Mouse (Mus musculus): ENCODE data around the gene Olfr390. TPM values are rescaled to one million over a fixed set of nuclear protein-coding genes. Genes with fewer than 3 reads are reported as not detected.

Gene Olfr390
- polyA plus RNA-seq (2015; fragmentation: Nextera tagmentation; extraction: Ambion mirVana), result not detected in 2 replicates

GRCm38 (mm10) chr11:73782664-73783063, at the start of gene Olfr390:
Gene Olfr390 (plus strand): TSS chr11:73782964.
- Histone ChIP-seq H3K9ac (ENCODE audit: low read length) (no peak within 1 kb of the TSS), H3K36me3 (ENCODE audit: control insufficient read depth, insufficient read depth, low read length) (no peaks in the 10 kb centered on the region), H3K4me3 (replicated peaks; ENCODE audit: low read length) (no peak within 1 kb of the TSS), H3K27me3 (ENCODE audit: control insufficient read depth, insufficient read depth, low read length) (no peaks in the 10 kb centered on the region), H3K27ac (ENCODE audit: low read length) (no peak within 1 kb of the TSS), H3K4me2 (ENCODE audit: low read depth, low read length) (no peak within 1 kb of the TSS), H3K4me1 (ENCODE audit: control insufficient read depth, insufficient read depth, low read length) (no peaks in the 10 kb centered on the region), H3K9me3 (replicated peaks; ENCODE audit: control insufficient read depth, low read length) (no peaks in the 10 kb centered on the region)
- ATAC-seq (ENCODE audit: insufficient read depth, low FRiP score), result no peak
- WGBS, result 55% methylated on average over 1 of the region's 1 CpGs

DNA sequence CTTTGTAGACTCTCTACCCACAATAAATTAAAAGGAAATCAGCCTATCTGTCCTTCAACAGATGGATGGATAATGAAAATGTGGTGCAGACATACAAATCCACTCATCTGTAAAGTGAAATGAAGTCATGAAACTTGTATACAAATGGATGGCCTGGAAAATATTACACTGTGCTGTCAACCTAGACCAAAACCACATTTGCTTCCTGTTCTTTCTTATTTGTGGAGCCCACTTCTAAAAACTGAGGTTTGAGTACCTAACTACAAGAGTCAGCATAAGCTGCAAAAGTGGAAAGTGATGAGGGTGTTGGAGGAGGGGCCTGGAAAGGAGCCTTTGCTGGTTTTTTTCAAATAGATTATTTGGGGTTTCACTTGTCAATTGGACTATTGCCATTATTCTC, 23.6 kb upstream of the Olfr390 start:
- no peak overlapping the region for H3K9ac ChIP-seq (ENCODE audit: low read length)
- H3K4me1 ChIP-seq (ENCODE audit: control insufficient read depth, insufficient read depth, low read length), result no peaks in the 10 kb centered on the region
- no peak for ATAC-seq (ENCODE audit: insufficient read depth, low FRiP score)
- H3K27me3 ChIP-seq (ENCODE audit: control insufficient read depth, insufficient read depth, low read length), result no peaks in the 10 kb centered on the region
- no peak overlapping the region for H3K27ac ChIP-seq (ENCODE audit: low read length)
- H3K4me2 ChIP-seq (ENCODE audit: low read depth, low read length), result no peak overlapping the region
- no peaks in the 10 kb centered on the region for H3K36me3 ChIP-seq (ENCODE audit: control insufficient read depth, insufficient read depth, low read length)
- H3K4me3 ChIP-seq (replicated peaks; ENCODE audit: low read length), result no peak overlapping the region
- no peaks in the 10 kb centered on the region for H3K9me3 ChIP-seq (replicated peaks; ENCODE audit: control insufficient read depth, low read length)

GRCm38 (mm10) chr11:73780613-73781012, 2.2 kb upstream of the Olfr390 start, which contains the start of gene Olfr389:
Gene Olfr389 (minus strand): TSS chr11:73780713.
- H3K27me3 ChIP-seq (ENCODE audit: control insufficient read depth, insufficient read depth, low read length), result no peaks in the 10 kb centered on the region
- no peak within 1 kb of the TSS for H3K27ac ChIP-seq (ENCODE audit: low read length)
- H3K4me2 ChIP-seq (ENCODE audit: low read depth, low read length), result no peak within 1 kb of the TSS
- H3K9ac ChIP-seq (ENCODE audit: low read length), result no peak within 1 kb of the TSS
- WGBS, result 87% methylated on average over 1 of the region's 1 CpGs
- no peak for ATAC-seq (ENCODE audit: insufficient read depth, low FRiP score)
- H3K4me3 ChIP-seq (replicated peaks; ENCODE audit: low read length), result no peak within 1 kb of the TSS
- no peaks in the 10 kb centered on the region for H3K4me1 ChIP-seq (ENCODE audit: control insufficient read depth, insufficient read depth, low read length)
- H3K9me3 ChIP-seq (replicated peaks; ENCODE audit: control insufficient read depth, low read length), result no peaks in the 10 kb centered on the region
- H3K36me3 ChIP-seq (ENCODE audit: control insufficient read depth, insufficient read depth, low read length), result no peaks in the 10 kb centered on the region

DNA sequence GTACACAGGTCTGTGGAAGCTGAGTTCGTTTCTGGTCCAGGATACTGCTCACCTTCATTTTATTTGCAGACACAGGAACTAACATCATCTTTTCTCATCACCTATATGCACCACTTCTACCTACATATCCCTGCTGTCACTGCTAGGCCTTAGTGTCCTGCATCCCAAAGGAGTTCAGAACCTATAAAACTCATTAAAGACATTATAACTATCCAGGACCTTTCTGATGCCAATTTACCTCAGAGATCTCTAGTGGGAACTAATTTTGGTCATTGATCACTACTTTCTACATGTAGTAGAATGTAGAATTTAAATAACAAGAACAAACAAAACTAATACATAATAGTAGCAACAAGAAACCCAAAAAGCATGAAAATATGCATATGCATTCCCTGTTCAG, 20.2 kb downstream of the Olfr390 start, which contains the start of gene Olfr391-ps:
Gene Olfr391-ps, minus strand, starts transcription at position 101 of the 400 bp plus-strand sequence.
- no peak for ATAC-seq (ENCODE audit: insufficient read depth, low FRiP score)
- Histone ChIP-seq H3K27me3 (ENCODE audit: control insufficient read depth, insufficient read depth, low read length) (no peaks in the 10 kb centered on the region), H3K36me3 (ENCODE audit: control insufficient read depth, insufficient read depth, low read length) (no peaks in the 10 kb centered on the region), H3K4me1 (ENCODE audit: control insufficient read depth, insufficient read depth, low read length) (no peaks in the 10 kb centered on the region), H3K27ac (ENCODE audit: low read length) (no peak within 1 kb of the TSS), H3K4me3 (replicated peaks; ENCODE audit: low read length) (no peak within 1 kb of the TSS), H3K9me3 (replicated peaks; ENCODE audit: control insufficient read depth, low read length) (no peaks in the 10 kb centered on the region), H3K4me2 (ENCODE audit: low read depth, low read length) (no peak within 1 kb of the TSS), H3K9ac (ENCODE audit: low read length) (no peak within 1 kb of the TSS)
- 24% methylated on average over 1 of the region's 1 CpGs for WGBS

DNA sequence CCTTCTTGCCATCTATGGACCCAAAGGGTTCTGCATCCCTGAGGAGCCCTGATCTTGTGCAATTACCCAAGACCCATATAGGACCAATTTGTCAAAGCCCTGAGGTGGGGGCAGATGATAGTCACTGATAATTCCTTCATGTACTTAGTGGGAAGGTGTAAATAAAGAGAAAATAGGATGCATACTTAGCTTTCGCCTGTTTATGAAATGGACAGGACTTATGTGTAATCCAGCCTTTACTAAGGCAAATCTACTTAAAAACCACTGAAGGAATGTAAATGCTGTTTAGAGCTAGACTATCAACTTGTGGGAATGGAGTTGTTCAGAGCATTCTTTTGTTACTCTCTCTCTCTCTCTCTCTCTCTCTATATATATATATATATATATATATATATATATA, 34.2 kb downstream of the Olfr390 start, which contains the start of gene Olfr392:
Gene Olfr392, minus strand, starts transcription at position 101 of the 400 bp plus-strand sequence.
- Histone ChIP-seq H3K27me3 (ENCODE audit: control insufficient read depth, insufficient read depth, low read length) (no peaks in the 10 kb centered on the region), H3K4me2 (ENCODE audit: low read depth, low read length) (no peak within 1 kb of the TSS), H3K9ac (ENCODE audit: low read length) (no peak within 1 kb of the TSS), H3K27ac (ENCODE audit: low read length) (no peak within 1 kb of the TSS), H3K36me3 (ENCODE audit: control insufficient read depth, insufficient read depth, low read length) (no peaks in the 10 kb centered on the region), H3K9me3 (replicated peaks; ENCODE audit: control insufficient read depth, low read length) (no peaks in the 10 kb centered on the region), H3K4me3 (replicated peaks; ENCODE audit: low read length) (no peak within 1 kb of the TSS), H3K4me1 (ENCODE audit: control insufficient read depth, insufficient read depth, low read length) (no peaks in the 10 kb centered on the region)
- no peak for ATAC-seq (ENCODE audit: insufficient read depth, low FRiP score)
- WGBS, result 87% methylated on average over 1 of the region's 1 CpGs

Other genes starting within 250 kb of the Olfr390 start
- not detected in 2 replicates for gene Olfr385, start 190.0 kb upstream of the Olfr390 start, polyA plus RNA-seq (2015; fragmentation: Nextera tagmentation; extraction: Ambion mirVana)
- not detected in 2 replicates for gene Olfr384, start 184.4 kb upstream of the Olfr390 start, polyA plus RNA-seq (2015; fragmentation: Nextera tagmentation; extraction: Ambion mirVana)
- gene Zfp735, start 94.2 kb upstream of the Olfr390 start, polyA plus RNA-seq (2015; fragmentation: Nextera tagmentation; extraction: Ambion mirVana), result not detected in 2 replicates
- not detected in 2 replicates for gene Olfr389, start 2.3 kb upstream of the Olfr390 start, polyA plus RNA-seq (2015; fragmentation: Nextera tagmentation; extraction: Ambion mirVana)
- not detected in 2 replicates for gene Olfr391-ps, start 20.1 kb downstream of the Olfr390 start, polyA plus RNA-seq (2015; fragmentation: Nextera tagmentation; extraction: Ambion mirVana)
- gene Olfr392, start 34.1 kb downstream of the Olfr390 start, polyA plus RNA-seq (2015; fragmentation: Nextera tagmentation; extraction: Ambion mirVana), result not detected in 2 replicates
- not detected in 2 replicates for gene Olfr393, start 68.5 kb downstream of the Olfr390 start, polyA plus RNA-seq (2015; fragmentation: Nextera tagmentation; extraction: Ambion mirVana)
- gene Olfr394, start 107.8 kb downstream of the Olfr390 start, polyA plus RNA-seq (2015; fragmentation: Nextera tagmentation; extraction: Ambion mirVana), result not detected in 2 replicates
- gene Olfr395, start 126.3 kb downstream of the Olfr390 start, polyA plus RNA-seq (2015; fragmentation: Nextera tagmentation; extraction: Ambion mirVana), result not detected in 2 replicates
- gene Olfr23, start 153.7 kb downstream of the Olfr390 start, polyA plus RNA-seq (2015; fragmentation: Nextera tagmentation; extraction: Ambion mirVana), result not detected in 2 replicates
- gene Olfr397, start 177.9 kb downstream of the Olfr390 start, polyA plus RNA-seq (2015; fragmentation: Nextera tagmentation; extraction: Ambion mirVana), result not detected in 2 replicates
- gene Olfr398, start 207.4 kb downstream of the Olfr390 start, polyA plus RNA-seq (2015; fragmentation: Nextera tagmentation; extraction: Ambion mirVana), result not detected in 2 replicates

Measured in stomach, embryonic 16.5 days (tissue).